Mouse (Mus musculus) stomach, embryonic 16.5 days (tissue): ENCODE measurements at regions not wholly inside any gene's neighbourhood (a gene's known extent, or its start where the extent isn't known, plus 50 kb on each side); places are given as distances from the start of the nearest gene placed in this dataset.
A peak's percentile ranks its signal among the peaks of the same experiment; 100 is the strongest.

Source experiments
- ATAC-seq: fragments of 200-750 bp; cut with Nextera tagmentation; 2 replicates; pipeline ENCODE4 v1.8.0; 2017; ENCODE audit warnings: moderate number of reproducible peaks, moderate TSS enrichment; ENCODE audit not compliant: insufficient read depth, low FRiP score
- H3K27ac ChIP-seq: fragments of 300-500 bp; sonication (generic); 2 replicates; pipeline ENCODE4 v1.5.1; 2014; ENCODE audit warnings: low read length
- H3K27me3 ChIP-seq: fragments of 300-500 bp; sonication (generic); 2 replicates; pipeline ENCODE4 v1.6.1; 2014; ENCODE audit warnings: low read length, control low read depth, mixed read lengths; ENCODE audit not compliant: control insufficient read depth, insufficient read depth
- H3K36me3 ChIP-seq: fragments of 300-500 bp; sonication (generic); 2 replicates; pipeline ENCODE4 v1.6.1; 2014; ENCODE audit warnings: low read length; ENCODE audit not compliant: control insufficient read depth, insufficient read depth
- H3K4me1 ChIP-seq: fragments of 300-500 bp; sonication (generic); 2 replicates; pipeline ENCODE4 v1.6.1; 2014; ENCODE audit warnings: low read length, control low read depth, mixed read lengths; ENCODE audit not compliant: control insufficient read depth, insufficient read depth
- H3K4me2 ChIP-seq: fragments of 300-500 bp; sonication (generic); 2 replicates; pipeline ENCODE4 v1.6.1; 2014; ENCODE audit warnings: low read depth, low read length, mixed read lengths
- H3K4me3 ChIP-seq: fragments of 300-500 bp; sonication (generic); replicated peaks from 2 replicates; pipeline ENCODE4 v1.5.1; 2014; ENCODE audit warnings: mild to moderate bottlenecking, low read length
- H3K9ac ChIP-seq: fragments of 300-500 bp; sonication (generic); 2 replicates; pipeline ENCODE4 v1.6.1; 2014; ENCODE audit warnings: low read length
- H3K9me3 ChIP-seq: fragments of 300-500 bp; sonication (generic); replicated peaks from 2 replicates; pipeline ENCODE4 v1.6.1; 2016; ENCODE audit warnings: low read length, control low read depth; ENCODE audit not compliant: control insufficient read depth
- WGBS: fragments of 180-500 bp; shearing (Covaris S2); extraction: QIAGEN DNeasy Blood & Tissue Kit; methylation state at CpG from one replicate; pipeline ENCODE4 v1.1.7; 2014; 5-methylcytosine and 5-hydroxymethylcytosine counted together

GRCm38 (mm10) chr19:25729103-25729502, 56.9 kb downstream of the Dmrt2 start:
- Histone ChIP-seq H3K27me3 (no peaks in the 10 kb centered on the region), H3K4me1 (no peaks in the 10 kb centered on the region), H3K4me3 (no peak overlapping the region), H3K36me3 (no peaks in the 10 kb centered on the region), H3K9ac (no peak overlapping the region), H3K27ac (no peak overlapping the region), H3K9me3 (no peaks in the 10 kb centered on the region), H3K4me2 (no peak overlapping the region)
- 84% methylated on average over 5 of the region's 5 CpGs for WGBS
- no peak for ATAC-seq

GRCm38 (mm10) chr19:25729633-25730032, 57.4 kb downstream of the Dmrt2 start:
- H3K4me2 ChIP-seq: no peak overlapping the region
- no peaks in the 10 kb centered on the region for H3K27me3 ChIP-seq
- no peak overlapping the region for H3K27ac ChIP-seq
- no peak overlapping the region for H3K4me3 ChIP-seq
- no peaks in the 10 kb centered on the region for H3K4me1 ChIP-seq
- no peaks in the 10 kb centered on the region for H3K9me3 ChIP-seq
- ATAC-seq: no peak
- H3K9ac ChIP-seq: no peak overlapping the region
- H3K36me3 ChIP-seq: no peaks in the 10 kb centered on the region
- 93% methylated on average over 1 of the region's 1 CpGs for WGBS

GRCm38 (mm10) chr19:25778455-25778854, 106.2 kb downstream of the Dmrt2 start:
- 59% methylated on average over 4 of the region's 4 CpGs for WGBS
- Histone ChIP-seq H3K4me3 (no peak overlapping the region), H3K27ac (no peak overlapping the region), H3K9ac (no peak overlapping the region), H3K4me1 (no peaks in the 10 kb centered on the region), H3K4me2 (no peak overlapping the region), H3K9me3 (no peaks in the 10 kb centered on the region), H3K36me3 (no peaks in the 10 kb centered on the region), H3K27me3 (no peaks in the 10 kb centered on the region)
- no peak for ATAC-seq

- 42% methylated on average over 7 of the region's 7 CpGs for WGBS
- Histone ChIP-seq H3K9me3 (no peaks in the 10 kb centered on the region), H3K9ac (no peak overlapping the region), H3K27me3 (no peaks in the 10 kb centered on the region), H3K4me3 (no peak overlapping the region), H3K4me1 (no peaks in the 10 kb centered on the region), H3K27ac (no peak overlapping the region), H3K36me3 (no peaks in the 10 kb centered on the region), H3K4me2 (no peak overlapping the region)
- no peak for ATAC-seq
Observed at GRCm38 (mm10) chr19:25779356-25779755, 107.1 kb downstream of the Dmrt2 start.

GRCm38 (mm10) chr19:25781314-25781713, 109.1 kb downstream of the Dmrt2 start:
- H3K27ac ChIP-seq: no peak overlapping the region
- no peaks in the 10 kb centered on the region for H3K27me3 ChIP-seq
- ATAC-seq: no peak
- no peak overlapping the region for H3K4me2 ChIP-seq
- no peaks in the 10 kb centered on the region for H3K4me1 ChIP-seq
- H3K9me3 ChIP-seq: no peaks in the 10 kb centered on the region
- H3K9ac ChIP-seq: no peak overlapping the region
- WGBS: 54% methylated on average over 7 of the region's 7 CpGs
- no peaks in the 10 kb centered on the region for H3K36me3 ChIP-seq
- no peak overlapping the region for H3K4me3 ChIP-seq

- Histone ChIP-seq H3K9me3 (no peaks in the 10 kb centered on the region), H3K36me3 (no peaks in the 10 kb centered on the region), H3K4me2 (no peak overlapping the region), H3K4me3 (no peak overlapping the region), H3K27ac (no peak overlapping the region), H3K27me3 (no peaks in the 10 kb centered on the region), H3K4me1 (no peaks in the 10 kb centered on the region), H3K9ac (no peak overlapping the region)
- 77% methylated on average over 7 of the region's 7 CpGs for WGBS
- ATAC-seq: no peak
Observed at GRCm38 (mm10) chr19:25802692-25803091, 130.5 kb downstream of the Dmrt2 start.

- WGBS: 64% methylated on average over 11 of the region's 11 CpGs
- H3K9ac ChIP-seq: no peak overlapping the region
- H3K9me3 ChIP-seq: no peaks in the 10 kb centered on the region
- no peak for ATAC-seq
- H3K27me3 ChIP-seq: no peaks in the 10 kb centered on the region
- no peak overlapping the region for H3K4me3 ChIP-seq
- H3K27ac ChIP-seq: no peak overlapping the region
- no peak overlapping the region for H3K4me2 ChIP-seq
- H3K36me3 ChIP-seq: no peaks in the 10 kb centered on the region
- no peaks in the 10 kb centered on the region for H3K4me1 ChIP-seq
Observed at GRCm38 (mm10) chr19:25805351-25805750, 133.1 kb downstream of the Dmrt2 start.

- 81% methylated on average over 7 of the region's 7 CpGs for WGBS
- no peak for ATAC-seq
- Histone ChIP-seq H3K36me3 (no peaks in the 10 kb centered on the region), H3K9ac (no peak overlapping the region), H3K9me3 (no peaks in the 10 kb centered on the region), H3K27me3 (no peaks in the 10 kb centered on the region), H3K4me2 (no peak overlapping the region), H3K27ac (no peak overlapping the region), H3K4me3 (no peak overlapping the region), H3K4me1 (no peaks in the 10 kb centered on the region)
Observed at GRCm38 (mm10) chr19:25813651-25814050, 141.4 kb downstream of the Dmrt2 start.

GRCm38 (mm10) chr19:25845158-25845557, 172.9 kb downstream of the Dmrt2 start:
- H3K4me3 ChIP-seq: no peak overlapping the region
- H3K27ac ChIP-seq: no peak overlapping the region
- no peaks in the 10 kb centered on the region for H3K36me3 ChIP-seq
- no peak overlapping the region for H3K4me2 ChIP-seq
- H3K4me1 ChIP-seq: no peaks in the 10 kb centered on the region
- 28% methylated on average over 4 of the region's 4 CpGs for WGBS
- no peak overlapping the region for H3K9ac ChIP-seq
- H3K9me3 ChIP-seq: no peaks in the 10 kb centered on the region
- ATAC-seq: peak; percentile 77
- H3K27me3 ChIP-seq: no peaks in the 10 kb centered on the region

GRCm38 (mm10) chr19:25856344-25856743, 184.1 kb downstream of the Dmrt2 start:
- H3K27ac ChIP-seq: peak overlapping the region; percentile 93
- ATAC-seq: peak; percentile 87
- no peaks in the 10 kb centered on the region; the same call in 1 of the 2 replicates for H3K9me3 ChIP-seq
- WGBS: 26% methylated on average over 4 of the region's 4 CpGs
- H3K4me3 ChIP-seq: no peak overlapping the region
- H3K36me3 ChIP-seq: no peaks in the 10 kb centered on the region
- no peak overlapping the region for H3K9ac ChIP-seq
- no peaks in the 10 kb centered on the region for H3K27me3 ChIP-seq
- H3K4me1 ChIP-seq: no peaks in the 10 kb centered on the region; the same call in 1 of the 2 replicates
- H3K4me2 ChIP-seq: no peak overlapping the region
